Mouse (Mus musculus) stomach, embryonic 16.5 days (tissue): ENCODE data around the gene Phkb. TPM values are rescaled to one million over a fixed set of nuclear protein-coding genes. Genes with fewer than 3 reads are reported as not detected.

Source experiments
- ATAC-seq: fragments of 200-750 bp; cut with Nextera tagmentation; 2 replicates; pipeline ENCODE4 v1.8.0; 2017; ENCODE audit warnings: moderate number of reproducible peaks, moderate TSS enrichment; ENCODE audit not compliant: insufficient read depth, low FRiP score
- H3K27ac ChIP-seq: fragments of 300-500 bp; sonication (generic); 2 replicates; pipeline ENCODE4 v1.5.1; 2014; ENCODE audit warnings: low read length
- H3K27me3 ChIP-seq: fragments of 300-500 bp; sonication (generic); 2 replicates; pipeline ENCODE4 v1.6.1; 2014; ENCODE audit warnings: low read length, control low read depth, mixed read lengths; ENCODE audit not compliant: control insufficient read depth, insufficient read depth
- H3K36me3 ChIP-seq: fragments of 300-500 bp; sonication (generic); 2 replicates; pipeline ENCODE4 v1.6.1; 2014; ENCODE audit warnings: low read length; ENCODE audit not compliant: control insufficient read depth, insufficient read depth
- H3K4me1 ChIP-seq: fragments of 300-500 bp; sonication (generic); 2 replicates; pipeline ENCODE4 v1.6.1; 2014; ENCODE audit warnings: low read length, control low read depth, mixed read lengths; ENCODE audit not compliant: control insufficient read depth, insufficient read depth
- H3K4me2 ChIP-seq: fragments of 300-500 bp; sonication (generic); 2 replicates; pipeline ENCODE4 v1.6.1; 2014; ENCODE audit warnings: low read depth, low read length, mixed read lengths
- H3K4me3 ChIP-seq: fragments of 300-500 bp; sonication (generic); replicated peaks from 2 replicates; pipeline ENCODE4 v1.5.1; 2014; ENCODE audit warnings: mild to moderate bottlenecking, low read length
- H3K9ac ChIP-seq: fragments of 300-500 bp; sonication (generic); 2 replicates; pipeline ENCODE4 v1.6.1; 2014; ENCODE audit warnings: low read length
- H3K9me3 ChIP-seq: fragments of 300-500 bp; sonication (generic); replicated peaks from 2 replicates; pipeline ENCODE4 v1.6.1; 2016; ENCODE audit warnings: low read length, control low read depth; ENCODE audit not compliant: control insufficient read depth
- WGBS: fragments of 180-500 bp; shearing (Covaris S2); extraction: QIAGEN DNeasy Blood & Tissue Kit; methylation state at CpG from one replicate; pipeline ENCODE4 v1.1.7; 2014; 5-methylcytosine and 5-hydroxymethylcytosine counted together
- polyA plus RNA-seq: library from polyadenylated mRNA; unstranded; fragments of >200 nt; fragmentation: Nextera tagmentation; extraction: Ambion mirVana; gene quantifications from 2 replicates; pipeline ENCODE4 v1.2.1, GENCODE M21; 2015

Gene Phkb
- polyA plus RNA-seq, 1 experiment from 2014 or later: 47.7 TPM

DNA sequence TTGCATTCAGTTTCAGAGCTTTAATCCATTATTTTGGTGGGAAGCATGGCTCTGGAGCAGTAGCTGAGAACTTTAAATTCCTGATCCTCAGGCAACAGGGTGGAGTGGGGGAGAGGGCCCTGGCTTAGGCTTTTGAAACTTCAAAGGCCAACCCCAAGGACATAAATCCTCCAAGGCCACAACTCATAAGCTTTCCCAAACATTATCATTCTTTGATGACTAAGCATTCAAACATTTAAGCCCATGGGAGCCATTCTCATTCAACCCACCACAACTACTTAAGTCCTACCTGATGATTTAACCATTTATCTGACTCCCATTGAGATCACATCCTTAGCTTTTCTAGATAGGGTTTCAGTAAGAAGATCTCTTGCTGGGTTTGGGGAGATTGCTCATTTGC is 84.2 kb downstream of the Phkb start:
- no peaks in the 10 kb centered on the region for H3K27me3 ChIP-seq
- no peaks in the 10 kb centered on the region for H3K9me3 ChIP-seq
- H3K36me3 ChIP-seq: no peaks in the 10 kb centered on the region
- no peak for ATAC-seq
- H3K27ac ChIP-seq: no peak overlapping the region
- H3K9ac ChIP-seq: no peak overlapping the region
- H3K4me3 ChIP-seq: no peak overlapping the region
- no peaks in the 10 kb centered on the region for H3K4me1 ChIP-seq
- no peak overlapping the region for H3K4me2 ChIP-seq

DNA sequence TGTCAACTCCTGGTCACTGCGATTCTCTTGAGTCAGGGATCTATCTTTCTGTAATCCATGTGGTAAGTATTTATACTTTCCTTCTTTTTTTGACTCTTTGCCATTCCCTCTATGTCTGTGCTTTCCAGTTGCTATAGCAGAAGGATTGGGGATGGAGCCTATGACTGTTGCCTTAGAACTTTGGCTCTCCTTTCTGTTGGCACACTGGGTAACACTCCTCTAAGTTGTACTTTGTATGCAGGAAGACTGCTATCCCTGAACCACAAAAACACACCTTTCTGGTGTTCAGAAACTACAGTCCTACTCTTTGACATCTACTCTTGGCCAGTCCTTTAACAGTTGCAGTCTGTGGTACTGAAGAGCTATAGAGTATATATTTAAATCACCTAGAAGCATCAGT is 84.8 kb downstream of the Phkb start:
- 65% methylated on average over 1 of the region's 1 CpGs for whole genome bisulfite sequencing
- no peak overlapping the region for H3K9ac ChIP-seq
- no peak overlapping the region for H3K27ac ChIP-seq
- no peaks in the 10 kb centered on the region for H3K27me3 ChIP-seq
- no peaks in the 10 kb centered on the region for H3K9me3 ChIP-seq
- H3K4me1 ChIP-seq: no peaks in the 10 kb centered on the region
- no peak overlapping the region for H3K4me2 ChIP-seq
- no peak overlapping the region for H3K4me3 ChIP-seq
- no peak for ATAC-seq
- no peaks in the 10 kb centered on the region for H3K36me3 ChIP-seq

DNA sequence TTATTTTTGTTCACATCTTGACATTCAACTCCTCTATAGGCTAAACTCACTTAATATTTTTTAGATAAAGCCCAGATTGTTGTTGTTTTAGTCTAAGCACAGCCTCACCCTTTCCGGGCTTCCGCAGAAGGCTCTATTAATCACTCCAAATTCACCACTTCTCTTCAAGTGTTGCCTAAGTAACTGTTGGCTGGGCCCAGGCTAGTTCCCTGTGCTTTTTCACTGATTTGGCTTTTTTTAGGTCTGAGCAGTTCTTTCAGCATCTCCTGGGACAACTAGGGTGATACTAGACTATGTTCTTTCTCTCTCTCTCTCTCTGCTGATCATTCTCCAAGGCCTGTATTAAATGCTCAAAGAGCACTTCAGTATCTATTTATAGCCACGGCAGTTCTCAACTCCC is 85.3 kb downstream of the Phkb start:
- no peaks in the 10 kb centered on the region for H3K36me3 ChIP-seq
- WGBS: 47% methylated on average over 3 of the region's 3 CpGs
- no peaks in the 10 kb centered on the region for H3K4me1 ChIP-seq
- no peak overlapping the region for H3K27ac ChIP-seq
- ATAC-seq: no peak
- no peaks in the 10 kb centered on the region for H3K27me3 ChIP-seq
- no peak overlapping the region for H3K9ac ChIP-seq
- no peak overlapping the region for H3K4me3 ChIP-seq
- H3K9me3 ChIP-seq: no peaks in the 10 kb centered on the region
- H3K4me2 ChIP-seq: no peak overlapping the region

DNA sequence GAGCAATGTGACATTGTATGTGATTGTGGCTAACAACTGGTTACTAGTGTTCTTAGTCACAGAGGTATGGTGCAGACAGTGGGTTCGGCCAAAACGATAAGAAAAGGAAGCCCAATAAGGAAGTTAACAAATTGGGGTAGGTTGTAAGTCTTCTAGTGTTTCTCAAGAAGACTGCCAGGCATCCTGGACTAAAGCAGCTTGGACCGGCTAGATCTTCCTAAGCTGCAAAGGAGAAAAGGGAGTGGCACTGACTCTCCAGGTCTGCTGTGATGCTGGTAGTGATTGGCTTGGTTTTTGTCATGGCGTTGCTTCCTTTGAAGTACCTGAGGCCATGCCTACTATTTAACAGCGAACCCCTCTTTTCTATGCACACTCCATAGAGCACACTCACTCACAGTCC is 95.4 kb downstream of the Phkb start:
- no peaks in the 10 kb centered on the region for H3K36me3 ChIP-seq
- H3K9ac ChIP-seq: no peak overlapping the region
- no peaks in the 10 kb centered on the region for H3K4me1 ChIP-seq
- no peaks in the 10 kb centered on the region for H3K27me3 ChIP-seq
- H3K4me3 ChIP-seq: no peak overlapping the region
- H3K27ac ChIP-seq: no peak overlapping the region
- H3K4me2 ChIP-seq: no peak overlapping the region
- no peaks in the 10 kb centered on the region for H3K9me3 ChIP-seq
- no peak for ATAC-seq
- WGBS: 88% methylated on average over 5 of the region's 5 CpGs

DNA sequence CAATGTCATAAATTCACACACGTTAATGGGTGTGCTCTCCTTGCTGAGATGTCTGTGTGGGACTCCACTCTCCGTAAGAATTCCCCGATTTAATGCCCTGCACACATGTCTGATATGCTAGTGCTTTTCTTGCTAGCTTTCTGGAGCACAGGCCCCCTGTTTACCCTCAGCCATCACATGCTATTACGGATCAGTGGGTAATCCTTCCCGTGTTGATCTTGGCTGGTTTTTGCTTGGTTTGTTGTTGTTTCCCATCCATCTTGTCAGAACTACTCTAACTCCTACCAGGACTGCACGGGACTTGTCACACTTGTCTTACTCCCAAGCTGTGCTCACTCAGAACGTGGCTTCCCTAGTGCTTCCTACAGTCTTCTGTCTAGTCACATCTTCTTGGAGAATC is 96.6 kb downstream of the Phkb start:
- ATAC-seq: no peak
- Histone ChIP-seq H3K4me3 (no peak overlapping the region), H3K27me3 (no peaks in the 10 kb centered on the region), H3K36me3 (no peaks in the 10 kb centered on the region), H3K4me1 (no peaks in the 10 kb centered on the region), H3K4me2 (no peak overlapping the region), H3K27ac (no peak overlapping the region), H3K9ac (no peak overlapping the region), H3K9me3 (no peaks in the 10 kb centered on the region)
- 68% methylated on average over 7 of the region's 7 CpGs for WGBS

DNA sequence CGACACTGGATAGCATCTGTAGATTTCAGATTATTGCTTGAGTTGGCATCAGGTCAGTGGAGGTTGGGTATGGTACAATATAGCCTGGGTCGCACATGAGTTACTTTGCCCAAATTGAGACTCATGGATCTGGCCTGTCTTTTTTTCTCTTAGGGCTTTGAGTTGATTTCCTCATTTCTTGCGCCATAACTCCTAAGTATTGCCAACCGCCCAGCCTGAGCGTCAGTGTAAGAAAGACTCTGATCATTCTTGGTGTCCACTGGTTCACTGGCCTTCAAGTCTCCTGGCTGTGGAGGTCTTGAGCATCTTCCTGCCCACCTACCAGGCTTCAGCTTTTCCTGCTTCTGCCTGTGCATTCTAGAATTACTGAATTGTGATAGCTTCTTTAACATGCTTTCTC is 104.1 kb downstream of the Phkb start:
- Histone ChIP-seq H3K27ac (no peak overlapping the region), H3K4me3 (no peak overlapping the region), H3K9ac (no peak overlapping the region), H3K27me3 (no peaks in the 10 kb centered on the region), H3K36me3 (no peaks in the 10 kb centered on the region), H3K4me1 (no peaks in the 10 kb centered on the region), H3K4me2 (no peak overlapping the region), H3K9me3 (no peaks in the 10 kb centered on the region)
- no peak for ATAC-seq
- 97% methylated on average over 5 of the region's 5 CpGs for WGBS

DNA sequence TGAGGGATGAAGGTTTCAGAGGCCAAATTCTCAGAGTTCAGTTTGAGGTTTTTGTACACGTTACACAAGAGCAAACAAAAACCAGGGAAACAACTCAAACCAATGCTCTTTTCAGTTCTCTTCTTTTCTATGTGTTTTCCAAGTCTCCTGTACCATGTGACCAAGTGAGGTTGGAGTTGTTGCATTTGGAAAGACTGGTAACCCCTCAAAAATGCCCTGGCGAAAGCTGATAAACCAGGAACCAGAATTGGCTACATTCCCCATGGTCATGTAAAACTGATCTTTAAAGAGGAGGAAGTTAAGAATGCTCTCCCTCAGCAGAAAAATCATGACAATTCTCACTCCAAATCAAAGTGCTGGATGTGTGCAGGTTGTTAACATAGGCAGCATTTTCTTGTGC is 117.6 kb downstream of the Phkb start:
- Histone ChIP-seq H3K36me3 (no peaks in the 10 kb centered on the region), H3K9me3 (no peaks in the 10 kb centered on the region), H3K4me3 (no peak overlapping the region), H3K9ac (no peak overlapping the region), H3K4me2 (no peak overlapping the region), H3K4me1 (no peaks in the 10 kb centered on the region), H3K27ac (no peak overlapping the region), H3K27me3 (no peaks in the 10 kb centered on the region)
- 82% methylated on average over 2 of the region's 2 CpGs for WGBS
- ATAC-seq: no peak

DNA sequence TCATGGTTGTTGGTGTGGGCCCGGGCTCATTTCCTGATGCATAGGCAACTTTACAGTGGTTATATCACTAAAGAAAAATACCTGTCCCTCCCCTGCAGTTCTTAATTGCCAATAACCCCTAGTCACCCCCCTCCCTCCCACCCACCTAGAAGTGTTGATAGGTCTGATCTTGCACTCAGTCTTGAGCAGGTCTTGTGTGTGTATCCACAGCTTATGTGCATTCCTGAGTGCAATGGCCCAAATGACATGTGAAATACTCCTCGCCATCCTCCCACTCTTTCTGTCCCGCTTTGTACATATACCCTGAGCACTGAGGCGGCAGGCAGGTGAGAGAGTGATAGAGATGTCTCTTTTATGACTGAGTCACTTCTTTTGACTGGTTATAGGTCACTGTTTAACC is 119.1 kb downstream of the Phkb start:
- Histone ChIP-seq H3K36me3 (no peaks in the 10 kb centered on the region), H3K27me3 (no peaks in the 10 kb centered on the region), H3K9ac (no peak overlapping the region), H3K4me2 (no peak overlapping the region), H3K4me3 (no peak overlapping the region), H3K9me3 (no peaks in the 10 kb centered on the region), H3K27ac (no peak overlapping the region), H3K4me1 (no peaks in the 10 kb centered on the region)
- WGBS: 89% methylated on average over 4 of the region's 4 CpGs
- no peak for ATAC-seq

DNA sequence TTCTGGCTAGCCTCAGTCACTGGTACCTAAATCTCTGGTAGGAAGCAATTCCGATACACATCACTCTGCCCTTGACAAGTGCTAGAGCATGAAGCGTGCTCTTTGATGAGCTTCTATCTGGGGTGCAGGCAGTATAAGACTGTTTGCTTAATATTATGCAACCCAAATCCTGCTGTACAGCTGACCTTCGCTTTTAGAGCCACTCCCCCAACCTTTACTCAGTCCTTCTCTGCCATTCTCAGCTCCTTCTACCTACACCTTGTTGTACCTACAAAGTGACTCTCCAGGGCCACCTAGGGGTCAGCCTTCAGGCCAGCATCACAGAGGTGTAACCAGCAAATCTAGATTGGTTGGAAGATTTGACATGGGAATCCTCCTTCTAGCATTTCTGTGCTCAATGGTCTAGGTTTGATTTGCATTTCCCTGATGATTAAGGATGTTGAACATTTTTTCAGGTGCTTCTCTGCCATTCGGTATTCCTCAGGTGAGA is 136.9 kb downstream of the Phkb start:
- H3K36me3 ChIP-seq: 0 out of 2 replicates have a peak, but pooled peaks cover 5% of the 10 kb centered on the region
- WGBS: 89% methylated on average over 4 of the region's 4 CpGs
- H3K27me3 ChIP-seq: no peaks in the 10 kb centered on the region
- no peaks in the 10 kb centered on the region for H3K9me3 ChIP-seq
- H3K27ac ChIP-seq: no peak overlapping the region
- no peak overlapping the region for H3K9ac ChIP-seq
- ATAC-seq: no peak
- no peaks in the 10 kb centered on the region for H3K4me1 ChIP-seq
- no peak overlapping the region for H3K4me2 ChIP-seq
- no peak overlapping the region for H3K4me3 ChIP-seq

DNA sequence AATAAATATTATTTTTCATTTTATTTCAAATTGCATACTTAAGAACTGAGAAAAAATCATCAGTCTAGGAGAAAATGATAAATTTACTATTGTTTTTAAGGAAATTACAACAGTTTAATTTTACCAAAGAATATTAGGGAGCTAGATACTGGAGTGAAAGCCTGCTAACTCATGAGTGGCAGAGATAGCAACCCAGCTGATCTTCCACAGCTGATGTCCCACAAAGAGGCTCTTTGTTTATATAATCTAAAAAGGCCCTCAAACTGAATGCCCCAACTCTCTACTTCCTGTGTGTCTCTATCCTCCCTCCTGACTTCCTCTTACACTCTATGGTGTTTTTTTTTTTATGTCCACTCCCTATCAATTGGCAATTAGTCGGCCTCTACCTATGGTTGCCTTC is 152.2 kb downstream of the Phkb start:
- WGBS: 76% methylated on average over 1 of the region's 1 CpGs

More for the DNA sequence above, 152.2 kb downstream of the Phkb start:
- Histone ChIP-seq H3K9ac (no peak overlapping the region), H3K4me2 (no peak overlapping the region), H3K9me3 (no peaks in the 10 kb centered on the region), H3K4me1 (no peaks in the 10 kb centered on the region), H3K27me3 (no peaks in the 10 kb centered on the region), H3K36me3 (no peaks in the 10 kb centered on the region), H3K4me3 (no peak overlapping the region), H3K27ac (no peak overlapping the region)
- no peak for ATAC-seq
